Mouse (Mus musculus) C2C12 (cell line): ENCODE measurements around the gene Specc1l. TPM values are rescaled to one million over a fixed set of nuclear protein-coding genes. Genes with fewer than 3 reads are reported as not detected.

Source experiments
- H3K27me3 ChIP-seq: one replicate; pipeline ENCODE4 v1.6.1; 2011; ENCODE audit not compliant: control insufficient read depth, insufficient read depth, insufficient read length
- H3K36me3 ChIP-seq: one replicate; pipeline ENCODE4 v1.6.1; 2011; ENCODE audit not compliant: control insufficient read depth, insufficient read depth
- H3K4me3 ChIP-seq: one replicate; pipeline ENCODE4 v1.5.1; 2011; ENCODE audit warnings: mild to moderate bottlenecking, control low read depth; ENCODE audit not compliant: poor library complexity, insufficient read depth, severe bottlenecking
- H3K79me2 ChIP-seq: one replicate; pipeline ENCODE4 v1.6.1; 2011; ENCODE audit not compliant: control insufficient read depth, insufficient read depth
- H3K79me3 ChIP-seq: one replicate; pipeline ENCODE4 v1.6.1; 2011; ENCODE audit warnings: low read depth, control low read depth
- H3ac ChIP-seq: one replicate; pipeline ENCODE3; 2011; ENCODE audit warnings: low read depth; ENCODE audit not compliant: control insufficient read depth, insufficient read length
- CEBPB ChIP-seq: IDR thresholded peaks from one replicate; pipeline ENCODE4 v1.6.1; 2011; ENCODE audit warnings: low read depth, mild to moderate bottlenecking, control low read depth, moderate library complexity
- CTCF ChIP-seq: IDR thresholded peaks from one replicate; pipeline ENCODE4 v1.5.1; 2011; ENCODE audit not compliant: control insufficient read depth, insufficient read depth, insufficient read length
- FOSL1 ChIP-seq: IDR thresholded peaks from one replicate; pipeline ENCODE4 v1.8.0; 2011; ENCODE audit warnings: mild to moderate bottlenecking, low read length; ENCODE audit not compliant: poor library complexity, insufficient read depth, severe bottlenecking
- MAX ChIP-seq: IDR thresholded peaks from one replicate; pipeline ENCODE4 v1.6.1; 2011; ENCODE audit warnings: mild to moderate bottlenecking, control low read depth
- MYOD1 ChIP-seq: IDR thresholded peaks from one replicate; pipeline ENCODE4 v1.6.1; 2011; ENCODE audit warnings: low read depth; ENCODE audit not compliant: control insufficient read depth, insufficient read length
- MYOG ChIP-seq: IDR thresholded peaks from one replicate; pipeline ENCODE4 v1.6.1; 2011; ENCODE audit not compliant: control insufficient read depth, insufficient read length; ENCODE audit errors: extremely low read depth
- USF1 ChIP-seq: IDR thresholded peaks from one replicate; pipeline ENCODE4 v1.6.1; 2011; ENCODE audit warnings: low read depth, mild to moderate bottlenecking, control low read depth, moderate library complexity
- long read RNA-seq, 2 experiments: library from polyadenylated mRNA; unstranded; transcript quantifications; one replicate each; pipeline ENCODE4 v2.0.0; 2019 to 2020
- polyA plus RNA-seq: library from polyadenylated mRNA; unstranded; fragments of >200 nt; fragmentation: generic; extraction: Trizol; gene quantifications from one replicate; pipeline ENCODE4 v1.2.1, GENCODE M21; 2012; ENCODE audit warnings: missing spikeins

Specc1l gene
- polyA plus RNA-seq: 19.1 TPM
- long read RNA-seq, experiment 1, partial matches to known transcripts: 1 of 9 reads
- long read RNA-seq, experiment 1, other reads (novel, unspliced or antisense): 8 of 9 reads
- long read RNA-seq, experiment 2, full-length matches to known transcripts: 72 of 186 reads
- long read RNA-seq, experiment 2, partial matches to known transcripts: 94 of 186 reads
- long read RNA-seq, experiment 2, other reads (novel, unspliced or antisense): 20 of 186 reads

DNA sequence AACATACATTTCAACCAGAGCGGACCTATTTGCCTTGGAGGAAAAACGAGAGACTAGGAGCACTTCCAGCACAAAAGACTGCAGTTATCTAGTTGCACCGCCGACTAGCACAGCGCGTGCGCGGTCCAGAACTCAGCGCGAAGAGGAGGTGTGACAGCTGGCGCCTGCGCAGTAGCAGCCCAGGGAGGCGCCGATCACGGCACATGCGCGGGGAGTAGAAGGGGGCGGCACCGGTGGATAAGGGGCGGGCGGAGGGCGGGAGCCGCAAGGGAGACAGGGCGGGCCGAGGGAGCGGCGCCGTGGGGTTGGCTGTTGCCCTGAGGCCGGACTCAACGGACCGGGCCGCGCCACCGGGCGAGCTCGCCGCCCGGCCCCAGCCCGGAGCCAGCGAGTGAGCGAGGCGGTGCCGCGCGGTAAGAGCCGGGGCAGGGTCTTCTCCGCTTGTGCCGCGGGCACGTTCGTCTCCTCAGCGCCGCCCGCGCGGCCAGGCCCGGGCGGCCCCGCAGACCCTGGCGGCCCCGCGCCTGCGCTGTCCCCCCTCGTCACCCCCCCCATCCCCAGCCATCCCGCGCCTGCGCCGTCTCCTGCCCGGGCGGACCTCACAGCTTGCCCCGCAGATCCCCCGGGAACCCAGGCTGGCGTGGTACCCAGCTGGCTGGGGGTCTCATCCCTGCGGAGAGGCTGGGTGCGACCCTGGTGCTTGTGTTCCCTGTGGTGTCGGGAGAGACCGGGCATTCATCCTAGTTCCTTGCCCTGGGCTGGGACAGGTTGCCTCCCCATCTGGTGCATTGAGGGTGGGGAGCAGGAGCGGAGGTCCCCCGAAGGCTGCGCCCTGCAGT is at the start of gene Specc1l:
Gene Specc1l (plus strand): TSS at position 267 of the 839 bp plus-strand sequence.
- Histone ChIP-seq H3ac (peak within 1 kb of the TSS; percentile 90), H3K79me2 (peaks cover 49% of the 10 kb centered on the region), H3K79me3 (peaks cover 47% of the 10 kb centered on the region), H3K4me3 (peak within 1 kb of the TSS; percentile 75), H3K36me3 (no peaks in the 10 kb centered on the region), H3K27me3 (no peaks in the 10 kb centered on the region)
- TF ChIP-seq MYOD1 (no peak), USF1 (no peak), MYOG (no peak), CEBPB (no peak), FOSL1 (no peak)

DNA sequence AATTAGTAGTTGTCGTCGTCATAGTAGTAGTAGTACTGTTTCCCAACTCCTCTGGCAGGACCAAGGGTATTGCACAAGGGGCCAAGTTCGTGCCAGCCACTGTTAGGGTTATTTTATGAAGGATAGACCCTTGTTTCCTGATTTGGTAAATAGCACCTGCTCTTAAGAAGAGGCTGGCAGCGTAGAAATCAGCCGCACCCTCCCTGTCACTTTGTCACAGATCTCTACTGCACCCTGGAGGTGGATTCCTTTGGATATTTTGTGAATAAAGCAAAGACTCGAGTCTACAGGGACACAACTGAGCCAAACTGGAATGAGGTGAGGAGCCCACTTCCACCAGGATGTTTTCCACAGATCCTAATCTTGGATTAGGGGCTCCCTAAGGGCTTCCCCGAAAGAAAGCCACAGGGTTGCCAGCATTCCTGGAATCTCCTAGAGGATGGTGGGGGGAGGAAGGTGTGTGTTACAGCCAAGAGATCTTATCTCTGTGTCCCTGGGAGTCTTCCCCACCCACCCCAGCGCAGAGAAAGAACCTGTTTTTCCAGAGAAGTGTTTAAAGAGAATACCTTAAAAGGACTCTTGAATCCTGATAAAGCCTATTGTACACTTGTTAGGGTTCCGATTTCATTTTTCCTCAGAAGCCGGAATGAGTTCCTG is 45.9 kb upstream of the Specc1l start:
- no peak for TF ChIP-seq MAX
- no peak for TF ChIP-seq USF1
- no peak for TF ChIP-seq MYOG
- TF ChIP-seq FOSL1: no peak
- no peak for TF ChIP-seq CTCF
- TF ChIP-seq MYOD1: no peak
- no peak for TF ChIP-seq CEBPB
- Histone ChIP-seq H3K36me3 (peaks cover 58% of the 10 kb centered on the region), H3K4me3 (no peak overlapping the region), H3K79me2 (no peaks in the 10 kb centered on the region), H3K79me3 (no peaks in the 10 kb centered on the region), H3ac (no peak overlapping the region), H3K27me3 (no peaks in the 10 kb centered on the region)

DNA sequence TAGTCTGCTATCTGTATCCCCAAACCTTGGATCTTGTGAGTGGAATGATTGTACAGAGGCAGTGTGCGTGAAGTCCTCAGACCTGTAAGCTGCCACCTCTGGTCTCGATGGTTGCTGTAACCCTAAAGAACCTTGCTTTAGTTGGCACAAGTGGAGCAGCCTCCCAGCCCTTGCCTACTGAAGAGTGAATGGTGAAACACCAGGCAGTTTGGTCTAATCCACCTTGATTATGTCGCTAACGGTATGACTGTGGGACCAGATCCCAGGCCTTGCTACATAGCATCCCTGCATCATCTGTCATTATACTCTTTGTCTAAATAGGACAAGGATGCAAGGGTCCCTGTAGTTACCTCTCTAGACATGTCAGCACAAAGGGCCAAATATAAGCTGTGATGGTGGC is 45.3 kb upstream of the Specc1l start:
- peaks cover 57% of the 10 kb centered on the region for H3K36me3 ChIP-seq

DNA sequence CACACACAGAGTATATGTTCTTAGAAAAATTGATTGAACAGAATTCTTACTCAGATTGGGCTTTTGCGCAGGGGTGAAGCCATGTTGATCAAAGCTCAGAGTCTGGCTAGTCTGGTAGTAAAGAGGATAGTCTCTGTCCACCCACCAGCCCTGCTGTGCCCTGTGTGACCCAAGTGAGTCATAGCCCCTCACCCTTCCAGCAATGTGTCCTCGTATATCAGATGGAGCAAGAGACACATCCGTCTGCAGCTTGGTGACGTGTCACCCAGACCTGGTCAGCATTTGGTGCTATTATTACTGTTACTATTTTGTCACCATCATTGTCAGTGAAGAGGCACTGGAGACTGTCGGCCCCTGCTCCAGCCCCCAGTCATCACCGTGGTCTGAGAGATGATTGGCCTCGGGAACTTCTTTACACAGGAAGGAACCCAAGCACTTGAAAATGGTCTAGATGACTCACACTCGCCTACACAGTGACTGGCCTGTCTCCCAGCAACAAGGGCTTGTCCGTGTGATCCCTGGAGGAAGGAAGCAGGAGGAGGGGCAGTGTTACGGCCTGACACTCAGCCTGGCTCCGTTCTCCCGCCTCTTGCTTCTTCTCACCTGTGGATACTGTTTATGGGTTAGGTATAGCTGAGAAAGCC is 41.5 kb upstream of the Specc1l start:
- H3K36me3 ChIP-seq: peaks cover 34% of the 10 kb centered on the region
- H3K27me3 ChIP-seq: no peaks in the 10 kb centered on the region

More for the DNA sequence above, 45.3 kb upstream of the Specc1l start:
- Histone ChIP-seq H3K79me2 (no peaks in the 10 kb centered on the region), H3K27me3 (no peaks in the 10 kb centered on the region), H3K4me3 (no peak overlapping the region), H3K79me3 (no peaks in the 10 kb centered on the region), H3ac (no peak overlapping the region)
- TF ChIP-seq MYOD1 (no peak), CEBPB (no peak), FOSL1 (no peak), MYOG (no peak), CTCF (no peak), USF1 (no peak), MAX (no peak)

DNA sequence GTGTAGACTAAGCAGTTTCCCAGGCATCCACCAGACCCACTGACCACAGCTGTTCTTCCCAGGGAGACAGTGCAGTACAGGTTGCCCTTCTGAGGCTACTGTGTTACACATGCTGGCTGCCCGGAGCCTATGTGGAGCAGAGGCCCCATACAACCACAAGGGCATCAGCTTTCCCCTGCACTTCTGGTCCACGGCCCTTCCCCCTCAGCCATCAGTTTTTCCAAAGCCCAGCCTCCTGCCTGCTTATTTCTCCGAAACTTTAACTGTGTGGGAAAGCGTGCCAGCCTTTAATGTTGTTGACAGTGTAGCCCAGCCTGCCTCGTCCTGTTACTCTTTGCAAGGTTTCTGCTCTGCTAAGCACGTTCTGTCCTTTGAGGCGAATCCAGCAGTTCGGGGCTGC is 38.8 kb upstream of the Specc1l start:
- H3ac ChIP-seq: no peak overlapping the region
- H3K79me3 ChIP-seq: no peaks in the 10 kb centered on the region
- peaks cover 38% of the 10 kb centered on the region for H3K36me3 ChIP-seq
- no peaks in the 10 kb centered on the region for H3K27me3 ChIP-seq
- TF ChIP-seq MYOG: no peak
- no peaks in the 10 kb centered on the region for H3K79me2 ChIP-seq
- H3K4me3 ChIP-seq: peak overlapping the region; percentile 6

More for the DNA sequence above, 41.5 kb upstream of the Specc1l start:
- Histone ChIP-seq H3K79me3 (no peaks in the 10 kb centered on the region), H3K79me2 (no peaks in the 10 kb centered on the region), H3K4me3 (no peak overlapping the region), H3ac (peak overlapping the region; percentile 9)
- peak; percentile 35 for TF ChIP-seq FOSL1
- TF ChIP-seq MYOD1: peak; percentile 27
- no peak for TF ChIP-seq MYOG
- no peak for TF ChIP-seq CEBPB
- TF ChIP-seq USF1: no peak
- TF ChIP-seq MAX: no peak
- TF ChIP-seq CTCF: no peak
